Mouse (Mus musculus) embryonic facial prominence, embryonic 11.5 days (tissue): ENCODE measurements at regions not wholly inside any gene's neighbourhood (a gene's known extent, or its start where the extent isn't known, plus 50 kb on each side); places are given as distances from the start of the nearest gene placed in this dataset.

Source experiments
- ATAC-seq: fragments of 200-750 bp; cut with Nextera tagmentation; replicated peaks from 2 replicates; pipeline ENCODE4 v1.8.0; 2017; ENCODE audit warnings: low read depth; ENCODE audit not compliant: insufficient number of reproducible peaks, low FRiP score, low TSS enrichment
- DNase-seq: peaks from one replicate; pipeline ENCODE4 v3.0.0-alpha.2; 2015; ENCODE audit warnings: low spot score
- H3K27ac ChIP-seq: fragments of 300-500 bp; sonication (generic); replicated peaks from 2 replicates; pipeline ENCODE4 v1.5.1; 2014; ENCODE audit warnings: mild to moderate bottlenecking, low read depth, low read length, control low read depth
- H3K27me3 ChIP-seq: fragments of 300-500 bp; sonication (generic); 2 replicates; pipeline ENCODE4 v1.6.1; 2014; ENCODE audit warnings: mild to moderate bottlenecking, low read length, moderate library complexity, mixed read lengths; ENCODE audit not compliant: control insufficient read depth, insufficient read depth
- H3K36me3 ChIP-seq: fragments of 300-500 bp; sonication (generic); replicated peaks from 2 replicates; pipeline ENCODE4 v1.6.1; 2014; ENCODE audit warnings: low read depth, mild to moderate bottlenecking, low read length, moderate library complexity, mixed read lengths; ENCODE audit not compliant: control insufficient read depth, insufficient read depth
- H3K4me1 ChIP-seq: fragments of 300-500 bp; sonication (generic); 2 replicates; pipeline ENCODE4 v1.6.1; 2014; ENCODE audit warnings: low read length, mixed read lengths; ENCODE audit not compliant: control insufficient read depth, insufficient read depth
- H3K4me2 ChIP-seq: fragments of 300-500 bp; sonication (generic); 2 replicates; pipeline ENCODE4 v1.6.1; 2014; ENCODE audit warnings: low read depth, mild to moderate bottlenecking, control low read depth, low read length, moderate library complexity
- H3K4me3 ChIP-seq: fragments of 300-500 bp; sonication (generic); 2 replicates; pipeline ENCODE4 v1.5.1; 2014; ENCODE audit warnings: low read depth, low read length, control low read depth
- H3K9ac ChIP-seq: fragments of 300-500 bp; sonication (generic); replicated peaks from 2 replicates; pipeline ENCODE4 v1.6.1; 2014; ENCODE audit warnings: mild to moderate bottlenecking, control low read depth, low read length
- H3K9me3 ChIP-seq: fragments of 300-500 bp; sonication (generic); replicated peaks from 2 replicates; pipeline ENCODE4 v1.6.1; 2016; ENCODE audit warnings: mild to moderate bottlenecking, low read length, inconsistent platforms, mixed read lengths; ENCODE audit not compliant: control insufficient read depth
- WGBS: fragments of 180-500 bp; shearing (Covaris S2); extraction: QIAGEN DNeasy Blood & Tissue Kit; methylation state at CpG from one replicate; pipeline ENCODE4 v1.1.7; 2014; 5-methylcytosine and 5-hydroxymethylcytosine counted together

DNA sequence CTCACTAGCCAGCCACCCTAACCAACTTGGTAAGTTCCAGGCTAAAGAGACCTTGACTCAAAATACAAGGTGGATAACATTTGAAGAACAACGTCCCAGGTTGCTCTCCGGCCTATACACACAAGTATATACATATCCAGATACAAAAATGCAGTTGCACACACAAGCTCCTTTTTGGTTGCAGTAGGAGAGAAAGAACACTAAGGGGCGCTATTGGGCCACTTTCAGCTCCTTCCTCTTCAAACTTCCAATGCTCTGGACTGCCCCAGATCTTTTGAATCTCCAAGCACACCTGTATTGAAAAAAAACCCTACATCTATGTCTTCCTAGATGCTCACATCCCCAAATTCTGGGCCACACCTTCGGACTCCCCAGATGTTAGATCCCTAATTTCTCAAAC, 141.1 kb downstream of the Tfcp2l1 start:
- DNase-seq, result peak; percentile 75
- Histone ChIP-seq H3K4me3 (no peak overlapping the region), H3K4me2 (no peak overlapping the region), H3K27me3 (no peaks in the 10 kb centered on the region), H3K9ac (no peak overlapping the region), H3K4me1 (no peaks in the 10 kb centered on the region), H3K27ac (no peak overlapping the region), H3K36me3 (no peaks in the 10 kb centered on the region), H3K9me3 (no peaks in the 10 kb centered on the region)
- ATAC-seq, result no peak
- WGBS, result 25% methylated on average over 4 of the region's 4 CpGs

- peak; percentile 80 for DNase-seq
- H3K27me3 ChIP-seq, result no peaks in the 10 kb centered on the region
- WGBS, result 11% methylated on average over 9 of the region's 9 CpGs
- no peaks in the 10 kb centered on the region for H3K4me1 ChIP-seq
- no peaks in the 10 kb centered on the region for H3K36me3 ChIP-seq
- no peak overlapping the region for H3K9ac ChIP-seq
- no peak overlapping the region for H3K4me2 ChIP-seq
- H3K4me3 ChIP-seq, result no peak overlapping the region
- no peak overlapping the region for H3K27ac ChIP-seq
- H3K9me3 ChIP-seq, result no peaks in the 10 kb centered on the region
- no peak for ATAC-seq
These were observed 144.5 kb downstream of the Tfcp2l1 start for GRCm38 (mm10) chr1:118772261-118772660.

GRCm38 (mm10) chr1:118776594-118777441, 149.1 kb downstream of the Tfcp2l1 start:
- Histone ChIP-seq H3K36me3 (no peaks in the 10 kb centered on the region), H3K4me2 (no peak overlapping the region), H3K9me3 (no peaks in the 10 kb centered on the region), H3K27me3 (no peaks in the 10 kb centered on the region), H3K9ac (no peak overlapping the region), H3K4me1 (no peaks in the 10 kb centered on the region), H3K4me3 (no peak overlapping the region), H3K27ac (no peak overlapping the region)
- WGBS, result 36% methylated on average over 10 of the region's 10 CpGs
- ATAC-seq (peak; percentile 69; the same call in 1 of the 2 replicates), DNase-seq (no peak)
